Mouse (Mus musculus) stomach, embryonic 14.5 days (tissue): ENCODE results near the gene Lrrc34. TPM values are rescaled to one million over a fixed set of nuclear protein-coding genes. Genes with fewer than 3 reads are reported as not detected.

ENCODE experiments used
- ATAC-seq: fragments of 200-750 bp; cut with Nextera tagmentation; 2 replicates; pipeline ENCODE4 v1.8.0; 2017; ENCODE audit warnings: low read depth, moderate TSS enrichment; ENCODE audit not compliant: insufficient number of reproducible peaks, insufficient read depth, low FRiP score
- H3K27ac ChIP-seq: fragments of 300-500 bp; sonication (generic); 2 replicates; pipeline ENCODE4 v1.5.1; 2014; ENCODE audit warnings: mild to moderate bottlenecking, low read length, moderate library complexity, mixed read lengths
- H3K27me3 ChIP-seq: fragments of 300-500 bp; sonication (generic); 2 replicates; pipeline ENCODE4 v1.6.1; 2014; ENCODE audit warnings: low read length, control low read depth, mixed read lengths; ENCODE audit not compliant: control insufficient read depth, insufficient read depth
- H3K36me3 ChIP-seq: fragments of 300-500 bp; sonication (generic); 2 replicates; pipeline ENCODE4 v1.6.1; 2014; ENCODE audit warnings: mild to moderate bottlenecking, control low read depth, low read length, moderate library complexity, mixed read lengths; ENCODE audit not compliant: control insufficient read depth, insufficient read depth
- H3K4me1 ChIP-seq: fragments of 300-500 bp; sonication (generic); 2 replicates; pipeline ENCODE4 v1.6.1; 2014; ENCODE audit warnings: low read length, control low read depth, mixed read lengths; ENCODE audit not compliant: control insufficient read depth, insufficient read depth
- H3K4me2 ChIP-seq: fragments of 300-500 bp; sonication (generic); replicated peaks from 2 replicates; pipeline ENCODE4 v1.6.1; 2014; ENCODE audit warnings: low read depth, low read length, control low read depth
- H3K4me3 ChIP-seq: fragments of 300-500 bp; sonication (generic); 2 replicates; pipeline ENCODE4 v1.5.1; 2014; ENCODE audit warnings: low read depth, low read length, control low read depth
- H3K9ac ChIP-seq: fragments of 300-500 bp; sonication (generic); replicated peaks from 2 replicates; pipeline ENCODE4 v1.6.1; 2014; ENCODE audit warnings: low read depth, mild to moderate bottlenecking, control low read depth, low read length, moderate library complexity, mixed read lengths
- H3K9me3 ChIP-seq: fragments of 300-500 bp; sonication (generic); 2 replicates; pipeline ENCODE4 v1.6.1; 2016; ENCODE audit warnings: low read depth, low read length, control low read depth; ENCODE audit not compliant: control insufficient read depth
- WGBS: fragments of 180-500 bp; shearing (Covaris S2); extraction: QIAGEN DNeasy Blood & Tissue Kit; methylation state at CpG from one replicate; pipeline ENCODE4 v1.1.7; 2014; 5-methylcytosine and 5-hydroxymethylcytosine counted together
- polyA plus RNA-seq: library from polyadenylated mRNA; unstranded; fragments of >200 nt; fragmentation: Nextera tagmentation; extraction: Ambion mirVana; gene quantifications from 2 replicates; pipeline ENCODE4 v1.2.1, GENCODE M21; 2014

Gene Lrrc34
- polyA plus RNA-seq, 1 experiment from 2014 or later = 1.1 TPM

DNA sequence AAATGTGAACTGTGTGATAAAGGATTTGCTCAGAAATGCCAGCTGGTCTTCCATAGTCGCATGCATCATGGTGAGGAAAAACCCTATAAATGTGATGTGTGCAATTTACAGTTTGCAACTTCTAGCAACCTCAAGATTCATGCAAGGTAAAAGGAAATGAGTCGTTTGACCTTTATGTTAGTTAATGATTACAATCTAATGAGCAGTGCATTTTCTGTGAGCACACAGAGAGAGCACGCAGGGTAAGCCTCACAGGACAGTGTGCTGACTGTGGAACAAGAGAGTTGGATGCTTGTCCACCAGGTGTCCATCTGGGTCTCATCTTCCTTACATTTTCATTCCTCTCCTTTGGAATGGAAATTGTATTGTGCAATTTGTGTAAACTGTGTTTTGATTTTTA, 38.7 kb downstream of the Lrrc34 start:
- peaks cover 60% of the 10 kb centered on the region for H3K36me3 ChIP-seq
- no peaks in the 10 kb centered on the region for H3K4me1 ChIP-seq
- no peaks in the 10 kb centered on the region for H3K27me3 ChIP-seq
- no peaks in the 10 kb centered on the region for H3K9me3 ChIP-seq
- no peak overlapping the region for H3K4me3 ChIP-seq
- H3K4me2 ChIP-seq = no peak overlapping the region
- ATAC-seq = no peak
- no peak overlapping the region for H3K27ac ChIP-seq
- no peak overlapping the region for H3K9ac ChIP-seq
- WGBS = 81% methylated on average over 3 of the region's 3 CpGs

DNA sequence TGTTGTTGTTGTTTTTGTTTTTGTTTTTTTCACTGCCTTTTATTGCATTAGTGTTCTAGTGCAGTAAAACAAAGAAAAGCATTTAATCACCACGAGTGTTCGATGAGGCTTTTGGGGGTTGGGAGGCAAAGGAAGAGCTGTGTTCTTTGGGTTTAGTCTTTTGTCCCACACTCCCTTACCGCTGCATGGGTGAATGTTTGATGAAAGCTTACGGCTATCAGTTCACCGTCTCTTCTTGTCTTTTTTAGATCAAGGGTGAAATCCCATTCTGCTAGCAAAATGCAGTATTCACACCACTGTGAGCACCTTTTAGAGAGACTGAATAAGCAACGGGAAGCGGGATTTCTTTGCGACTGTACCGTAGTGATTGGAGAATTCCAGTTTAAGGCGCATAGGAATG, 44.4 kb downstream of the Lrrc34 start:
- no peak for ATAC-seq
- WGBS = 40% methylated on average over 10 of the region's 10 CpGs
- Histone ChIP-seq H3K4me3 (peak overlapping the region; percentile 88), H3K36me3 (peaks cover 23% of the 10 kb centered on the region), H3K4me2 (peak overlapping the region; percentile 74), H3K4me1 (peaks cover 4% of the 10 kb centered on the region), H3K9me3 (no peaks in the 10 kb centered on the region), H3K27me3 (no peaks in the 10 kb centered on the region), H3K27ac (no peak overlapping the region), H3K9ac (no peak overlapping the region; the same call in 1 of the 2 replicates)

DNA sequence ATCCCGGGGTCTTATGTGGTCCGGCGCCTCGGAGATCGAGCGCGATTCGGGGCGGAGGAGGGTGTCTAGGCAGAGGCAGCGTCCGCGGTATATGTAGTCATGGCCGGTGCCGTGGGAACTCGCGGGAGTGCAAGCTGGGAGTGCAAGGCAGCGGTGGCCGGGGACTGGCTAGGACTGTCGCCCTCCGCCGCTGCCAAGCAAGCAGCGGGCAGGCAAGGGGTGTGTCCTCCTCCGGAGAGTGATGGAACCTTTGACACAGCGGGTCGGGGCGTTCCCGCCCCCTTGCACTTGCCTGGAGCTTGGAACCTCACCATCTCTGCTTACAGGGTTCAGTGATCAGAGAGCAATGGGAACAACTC, 45.0 kb downstream of the Lrrc34 start:
- Histone ChIP-seq H3K36me3 (peaks cover 19% of the 10 kb centered on the region), H3K9me3 (no peaks in the 10 kb centered on the region), H3K27ac (peak overlapping the region; percentile 92), H3K4me1 (peaks cover 4% of the 10 kb centered on the region), H3K4me3 (peak overlapping the region; percentile 88), H3K4me2 (peak overlapping the region; percentile 74), H3K27me3 (no peaks in the 10 kb centered on the region), H3K9ac (peak overlapping the region; percentile 86)
- no peak; the same call in none of the 2 replicates for ATAC-seq
- WGBS = under 1% methylated on average over 27 of the region's 27 CpGs

DNA sequence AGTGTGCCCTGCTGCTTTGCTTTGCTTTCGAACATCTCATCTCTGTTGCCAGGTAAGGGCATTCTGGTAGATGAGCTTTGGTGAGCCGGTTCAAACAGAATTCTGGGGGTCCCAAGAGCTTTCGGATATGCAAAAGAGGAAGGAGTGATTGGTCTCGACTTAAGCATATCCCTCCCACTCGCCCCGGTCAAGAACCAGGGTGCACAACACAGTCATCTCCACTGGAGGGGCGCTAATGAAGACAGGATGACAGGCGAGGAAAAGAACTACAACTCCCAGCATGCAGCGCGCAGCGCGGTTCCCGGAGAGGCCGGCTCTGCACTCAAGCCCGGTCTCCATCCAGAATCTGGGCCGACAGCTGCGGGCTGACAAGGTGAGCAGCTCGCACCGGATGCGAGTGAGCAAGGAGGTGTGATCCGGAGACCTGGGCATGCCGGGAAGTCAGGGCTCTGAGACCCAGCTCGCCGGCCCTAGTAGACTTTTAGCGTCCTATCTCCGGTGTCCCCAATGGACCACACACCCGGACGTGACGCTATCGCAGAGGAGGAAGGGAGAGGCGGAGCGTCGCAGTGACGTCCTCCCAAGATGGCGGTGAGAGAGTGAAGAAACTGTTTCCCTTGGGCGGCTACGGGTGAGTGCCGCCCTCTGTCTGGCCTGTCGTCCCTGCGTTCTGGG, 45.5 kb downstream of the Lrrc34 start, which contains the start of gene Mynn:
Gene Mynn (plus strand): TSS at position 1 of the 675 bp plus-strand sequence.
- under 1% methylated on average over 40 of the region's 40 CpGs for WGBS
- ATAC-seq = peak; percentile 94

DNA sequence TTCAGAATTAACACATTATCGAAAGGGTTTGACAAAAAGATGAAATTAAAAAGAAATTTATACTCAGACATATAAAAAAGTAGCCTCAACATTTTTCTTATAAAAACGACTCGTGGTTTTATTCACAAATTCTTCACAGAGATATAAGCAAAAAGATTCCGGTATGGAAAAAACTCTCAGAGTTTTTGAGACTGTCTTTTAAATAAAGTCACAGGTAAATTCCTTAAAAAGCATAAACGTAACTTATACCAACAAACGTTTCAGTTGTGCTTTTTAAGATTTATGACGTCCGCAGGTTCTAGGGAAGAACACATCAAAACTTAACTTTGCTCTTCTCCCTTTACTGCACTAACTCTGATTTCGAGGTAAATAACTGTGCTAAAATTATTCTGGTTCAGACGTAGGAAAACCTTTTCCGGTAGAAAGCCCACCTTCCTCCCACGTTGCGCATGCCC, 46.0 kb downstream of the Lrrc34 start:
- peak overlapping the region; percentile 86 for H3K9ac ChIP-seq
- 1% methylated on average over 13 of the region's 13 CpGs for WGBS

More for the DNA sequence above, 45.5 kb downstream of the Lrrc34 start, which contains the start of gene Mynn:
- H3K4me3 ChIP-seq = peak within 1 kb of the TSS; percentile 88
- H3K9me3 ChIP-seq = no peaks in the 10 kb centered on the region
- peaks cover 13% of the 10 kb centered on the region for H3K36me3 ChIP-seq
- H3K27ac ChIP-seq = peak within 1 kb of the TSS; percentile 92
- H3K4me1 ChIP-seq = peaks cover 4% of the 10 kb centered on the region
- peak within 1 kb of the TSS; percentile 86 for H3K9ac ChIP-seq
- no peaks in the 10 kb centered on the region for H3K27me3 ChIP-seq
- peak within 1 kb of the TSS; percentile 96 for H3K4me2 ChIP-seq

DNA sequence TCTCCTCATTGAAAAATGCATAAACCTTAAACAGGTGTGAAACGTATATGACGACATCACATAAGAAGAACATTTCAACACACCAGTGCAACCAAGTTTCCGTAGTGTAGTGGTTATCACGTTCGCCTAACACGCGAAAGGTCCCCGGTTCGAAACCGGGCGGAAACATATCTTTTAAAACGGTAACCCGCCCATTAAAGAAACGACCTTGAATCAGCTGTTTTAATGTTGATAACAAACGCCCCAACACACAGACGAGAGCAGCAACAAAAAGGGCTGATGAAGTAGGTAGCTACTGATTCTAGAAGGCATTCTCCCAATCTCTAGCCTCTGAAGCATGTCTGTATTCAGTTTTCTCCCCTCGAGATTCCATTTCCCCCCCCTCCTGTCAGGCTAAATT, 46.5 kb downstream of the Lrrc34 start:
- peaks cover 7% of the 10 kb centered on the region; the same call in 1 of the 2 replicates for H3K36me3 ChIP-seq
- ATAC-seq = peak; percentile 21
- H3K9ac ChIP-seq = no peak overlapping the region
- H3K4me3 ChIP-seq = peak overlapping the region; percentile 88
- H3K27me3 ChIP-seq = no peaks in the 10 kb centered on the region
- H3K9me3 ChIP-seq = no peaks in the 10 kb centered on the region
- no peak overlapping the region for H3K27ac ChIP-seq
- under 1% methylated on average over 17 of the region's 17 CpGs for WGBS
- peak overlapping the region; percentile 96 for H3K4me2 ChIP-seq
- peaks cover 4% of the 10 kb centered on the region for H3K4me1 ChIP-seq

More for the DNA sequence above, 46.0 kb downstream of the Lrrc34 start:
- Histone ChIP-seq H3K9me3 (no peaks in the 10 kb centered on the region), H3K27me3 (no peaks in the 10 kb centered on the region), H3K4me1 (peaks cover 4% of the 10 kb centered on the region), H3K27ac (peak overlapping the region; percentile 92), H3K36me3 (peaks cover 10% of the 10 kb centered on the region; the same call in 1 of the 2 replicates), H3K4me3 (peak overlapping the region; percentile 88), H3K4me2 (peak overlapping the region; percentile 96)
- ATAC-seq = no peak; the same call in 1 of the 2 replicates

DNA sequence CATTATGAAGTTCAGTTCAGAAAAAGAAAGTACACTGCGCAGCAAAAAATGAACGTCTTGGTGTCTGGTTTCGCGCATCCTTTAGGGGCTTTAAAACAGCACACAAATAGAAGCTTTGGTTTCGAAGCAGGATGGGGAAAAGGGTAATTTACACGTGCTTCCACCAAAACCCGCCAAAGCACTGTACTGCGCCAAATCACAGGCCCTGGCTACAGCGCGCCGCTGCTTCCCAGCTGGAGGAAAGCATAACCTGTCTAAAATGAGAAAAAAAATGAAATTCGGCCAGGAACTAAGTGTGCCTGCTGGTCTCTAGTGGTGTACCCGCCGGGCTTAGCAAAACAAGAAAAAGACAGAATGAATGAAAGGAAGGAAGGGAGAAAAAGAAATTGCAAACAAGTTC, 47.0 kb downstream of the Lrrc34 start:
- ATAC-seq = no peak

DNA sequence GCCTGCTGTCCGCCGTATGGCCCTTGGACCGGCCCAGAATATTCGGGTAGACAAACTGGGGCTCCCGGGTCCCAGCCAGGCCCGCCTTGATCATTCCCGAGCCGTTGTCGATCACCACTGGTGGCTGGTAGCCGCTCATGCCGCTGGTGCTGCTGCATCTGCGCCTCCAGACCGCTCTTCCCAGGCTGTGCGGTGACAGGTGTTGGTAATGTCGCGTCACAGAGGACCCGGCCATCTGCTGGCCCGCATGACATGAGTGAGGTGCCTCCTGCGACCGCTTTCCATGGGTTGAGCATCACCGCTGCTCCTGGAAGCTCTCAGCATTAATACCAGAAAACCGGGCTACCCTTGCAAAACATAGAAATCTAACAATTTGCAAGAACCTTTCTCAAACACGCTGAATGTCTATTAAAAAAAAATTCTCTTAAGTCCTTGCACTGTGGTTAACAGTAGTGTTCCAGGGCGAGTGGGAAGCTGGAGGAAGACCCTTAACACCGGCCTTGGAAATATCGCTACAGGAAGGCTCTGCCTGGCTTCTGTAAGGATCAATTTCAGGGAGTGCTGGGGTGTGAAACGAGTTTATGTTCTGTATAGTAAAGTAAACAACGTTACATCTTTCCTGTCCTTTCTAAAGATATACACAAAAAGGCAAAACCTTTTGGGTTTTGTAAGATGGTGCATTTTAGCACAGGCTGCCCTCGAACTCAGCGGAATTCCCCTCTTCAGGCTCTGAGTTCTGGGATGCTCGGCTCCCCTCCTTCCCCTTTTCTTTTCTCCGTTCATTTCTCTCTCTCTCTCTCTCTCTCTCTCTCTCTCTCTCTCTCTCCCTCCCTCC, 47.7 kb downstream of the Lrrc34 start, which contains the start of gene Actrt3:
Gene Actrt3 (minus strand): TSS at position 229 of the 835 bp plus-strand sequence.
- Histone ChIP-seq H3K4me1 (peaks cover 6% of the 10 kb centered on the region), H3K4me2 (peak within 1 kb of the TSS; percentile 96), H3K9me3 (no peaks in the 10 kb centered on the region), H3K27me3 (no peaks in the 10 kb centered on the region), H3K4me3 (peak within 1 kb of the TSS; percentile 88), H3K9ac (peak within 1 kb of the TSS; percentile 28; the same call in 1 of the 2 replicates), H3K27ac (peak within 1 kb of the TSS; percentile 56; the same call in 1 of the 2 replicates), H3K36me3 (peaks cover 5% of the 10 kb centered on the region; the same call in 1 of the 2 replicates)
- WGBS = 2% methylated on average over 32 of the region's 32 CpGs
- ATAC-seq = no peak

More for the DNA sequence above, 47.0 kb downstream of the Lrrc34 start:
- under 1% methylated on average over 14 of the region's 14 CpGs for WGBS
- Histone ChIP-seq H3K9ac (no peak overlapping the region), H3K36me3 (peaks cover 5% of the 10 kb centered on the region; the same call in 1 of the 2 replicates), H3K4me1 (peaks cover 6% of the 10 kb centered on the region), H3K27ac (peak overlapping the region; percentile 56; the same call in 1 of the 2 replicates), H3K4me2 (peak overlapping the region; percentile 96), H3K27me3 (no peaks in the 10 kb centered on the region), H3K9me3 (no peaks in the 10 kb centered on the region), H3K4me3 (peak overlapping the region; percentile 88)
